Mouse (Mus musculus) neural tube, embryonic 10.5 days (tissue): ENCODE measurements around the gene Zfp410.

Source experiments
- DNase-seq: peaks from one replicate; pipeline ENCODE4 v3.0.0-alpha.2; 2017; ENCODE audit warnings: low spot score; ENCODE audit errors: extremely low spot score

The Zfp410 gene

DNA sequence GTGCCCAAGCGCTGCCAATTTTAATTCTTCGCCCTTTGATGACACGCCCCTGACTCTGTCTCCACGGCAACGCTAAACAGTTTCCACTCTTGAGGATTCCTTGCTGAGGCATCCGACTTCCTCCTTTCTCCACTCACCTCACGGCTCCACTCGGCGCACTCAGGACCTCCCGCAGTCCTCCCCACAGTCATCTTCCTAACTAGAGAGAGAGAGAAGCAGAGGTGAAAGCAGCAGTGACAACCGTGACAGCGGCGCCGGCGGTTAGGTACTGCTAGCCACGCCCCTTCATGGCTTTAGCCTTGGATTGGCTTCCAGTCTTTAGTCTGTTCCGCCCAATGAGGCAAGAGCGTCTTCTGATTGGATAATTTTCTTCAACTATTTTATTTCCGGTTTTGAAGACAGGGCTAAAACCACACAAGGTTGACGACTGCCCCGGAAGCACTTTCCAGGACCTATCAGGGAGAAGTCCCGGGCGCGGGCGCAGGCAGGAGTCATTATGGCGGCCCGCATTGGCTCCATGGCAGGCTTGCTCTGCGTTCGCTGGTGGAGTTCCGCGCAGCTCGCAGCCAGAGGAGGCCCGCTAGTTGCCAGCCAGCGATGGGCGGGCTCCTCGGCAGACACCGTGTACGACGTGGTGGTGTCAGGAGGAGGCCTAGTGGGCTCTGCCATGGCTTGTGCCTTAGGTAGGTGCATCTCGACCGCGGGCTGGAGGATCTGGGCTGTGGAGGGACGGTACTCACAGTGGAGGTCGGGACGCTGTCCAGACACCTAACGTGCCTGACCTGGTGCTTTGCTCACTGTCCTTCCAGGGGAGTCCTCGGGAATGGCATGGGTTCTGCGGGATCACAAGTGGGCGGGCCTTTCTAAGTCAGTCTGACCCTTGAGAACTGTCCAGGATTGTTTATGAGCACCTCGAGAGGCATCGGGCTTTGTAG lies 45.2 kb downstream of the Zfp410 start, which contains the start of the genes Coq6 and Fam161b:
TSS of gene Coq6 (plus strand) at position 103 of the 935 bp plus-strand sequence.
TSS of gene Fam161b (minus strand) at position 279 of the 935 bp plus-strand sequence.
- DNase-seq, result peak; percentile 90

DNA sequence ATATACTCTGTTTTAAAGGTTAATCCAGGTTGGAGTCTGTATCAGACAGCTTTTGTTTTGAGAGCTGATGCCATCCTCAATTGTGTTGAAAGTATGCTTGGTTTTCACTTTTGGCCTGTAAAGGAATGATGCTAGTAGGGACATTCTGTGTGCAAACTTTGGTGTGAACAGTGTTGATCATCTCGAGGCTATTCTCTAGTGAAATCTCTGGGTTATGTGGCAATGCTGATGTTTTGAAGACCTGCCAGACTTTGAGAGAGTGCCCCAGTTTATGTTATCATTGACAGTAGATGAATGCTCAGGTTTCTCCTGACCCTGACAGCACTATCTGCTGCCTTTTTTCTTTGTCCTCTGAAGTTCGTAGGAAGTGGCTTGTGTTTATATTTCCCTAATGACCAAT lies 46.2 kb downstream of the Zfp410 start:
- DNase-seq, result no peak

DNA sequence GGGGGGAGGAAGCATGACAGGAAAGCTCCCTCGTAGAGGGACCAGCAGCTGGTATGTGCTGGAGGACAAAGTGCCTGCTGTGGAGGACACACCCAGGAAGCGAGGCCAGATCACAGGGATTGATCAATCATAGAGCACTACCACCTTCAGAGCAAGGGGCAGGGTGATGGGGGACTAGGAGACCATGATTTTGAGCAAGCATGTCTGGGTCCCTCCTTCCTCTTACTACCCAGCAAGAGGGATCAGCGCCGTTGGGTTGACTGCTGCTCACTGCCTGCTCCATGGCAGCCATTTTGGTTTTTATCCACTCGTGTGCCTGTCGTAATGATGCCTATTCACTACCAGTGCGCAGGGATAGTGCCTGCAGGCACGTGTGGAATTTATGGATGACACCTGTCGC lies 47.6 kb downstream of the Zfp410 start:
- no peak for DNase-seq

DNA sequence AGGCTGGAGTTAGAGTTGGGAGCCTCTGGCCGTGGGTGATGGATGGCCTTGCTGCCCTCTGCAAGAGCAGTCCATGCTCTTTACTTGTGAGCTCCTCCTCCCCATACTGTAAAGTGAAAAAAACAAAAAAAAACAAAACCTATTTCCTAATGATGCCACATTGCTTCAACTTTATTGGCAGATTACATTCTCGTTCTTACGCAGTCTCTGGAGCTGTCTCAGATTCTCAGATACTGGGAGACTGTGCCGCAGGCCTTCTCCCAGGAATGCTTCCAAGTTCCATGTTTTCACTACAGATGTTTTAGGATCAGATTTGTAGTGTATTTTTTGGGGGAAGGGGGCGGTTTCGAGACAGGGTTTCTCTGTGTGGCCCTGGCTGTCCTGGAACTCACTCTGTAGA lies 48.5 kb downstream of the Zfp410 start:
- DNase-seq, result no peak

DNA sequence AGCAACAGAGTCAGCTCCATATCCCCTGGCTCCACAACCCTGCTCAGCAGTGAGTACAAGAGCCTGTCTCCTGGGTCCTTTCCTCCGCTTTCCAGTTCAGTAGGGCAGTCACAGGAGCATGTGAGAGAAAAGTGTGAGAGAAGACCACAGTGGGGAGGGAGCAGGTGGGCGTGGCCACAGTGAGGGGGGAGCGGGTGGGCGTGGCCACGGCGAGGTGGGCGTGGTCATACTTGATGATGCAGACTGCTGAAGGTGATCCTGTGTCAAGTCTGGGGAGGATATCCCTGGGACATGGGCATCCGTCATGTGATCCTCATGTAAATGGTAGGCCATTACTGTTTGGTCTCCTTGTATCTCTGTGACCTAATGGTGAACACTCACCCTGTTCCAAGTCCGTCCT lies 50.3 kb downstream of the Zfp410 start:
- DNase-seq, result no peak

DNA sequence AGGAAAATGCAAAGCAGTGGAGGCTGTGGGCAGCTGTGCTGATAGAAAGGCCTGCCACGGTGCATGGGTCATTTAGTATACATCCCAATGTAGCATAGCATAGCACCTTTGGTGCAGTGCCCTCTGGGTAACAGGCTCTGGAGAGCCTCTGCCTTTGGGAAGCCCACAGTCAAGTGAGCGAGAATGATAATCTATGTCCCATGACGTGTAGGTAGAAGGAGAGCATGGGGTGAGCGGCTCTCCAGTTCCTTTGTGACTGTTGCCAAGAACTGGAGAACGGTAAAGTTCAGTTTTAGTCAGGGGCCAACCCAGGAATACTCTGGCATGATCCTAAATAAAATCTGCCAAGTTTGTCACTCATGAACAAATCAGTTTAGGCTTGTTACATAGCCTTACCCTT lies 55.0 kb downstream of the Zfp410 start:
- no peak for DNase-seq

DNA sequence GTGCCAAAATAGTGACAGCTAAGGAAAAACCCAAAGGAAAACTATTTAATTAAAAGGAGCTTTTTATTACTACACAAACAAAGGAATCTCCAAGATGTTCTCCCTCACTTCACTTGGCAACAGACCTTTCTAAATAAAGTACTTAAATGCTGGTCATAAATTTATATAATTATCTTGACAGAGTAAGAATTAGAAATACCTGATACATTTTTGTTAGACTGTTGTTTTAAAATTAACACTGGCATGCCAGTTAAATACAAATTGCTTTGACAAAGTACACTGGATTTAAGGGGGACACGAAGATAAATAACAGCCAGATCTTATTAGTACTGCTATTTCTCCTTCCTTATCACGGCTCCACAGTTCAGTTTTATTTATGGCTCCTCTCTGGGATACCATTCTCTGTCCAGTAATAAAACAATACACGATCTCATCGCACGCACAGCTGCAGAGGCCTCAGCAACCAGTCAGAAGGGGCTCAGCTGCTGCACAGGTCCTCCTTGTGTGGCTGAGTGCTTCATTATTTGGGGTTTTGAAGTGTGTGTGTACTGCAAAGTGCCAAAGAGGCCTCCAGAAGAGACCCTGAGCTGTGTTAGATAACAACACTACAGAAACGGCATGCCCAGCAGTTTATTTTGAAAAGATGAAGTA lies 57.3 kb downstream of the Zfp410 start:
- no peak for DNase-seq

DNA sequence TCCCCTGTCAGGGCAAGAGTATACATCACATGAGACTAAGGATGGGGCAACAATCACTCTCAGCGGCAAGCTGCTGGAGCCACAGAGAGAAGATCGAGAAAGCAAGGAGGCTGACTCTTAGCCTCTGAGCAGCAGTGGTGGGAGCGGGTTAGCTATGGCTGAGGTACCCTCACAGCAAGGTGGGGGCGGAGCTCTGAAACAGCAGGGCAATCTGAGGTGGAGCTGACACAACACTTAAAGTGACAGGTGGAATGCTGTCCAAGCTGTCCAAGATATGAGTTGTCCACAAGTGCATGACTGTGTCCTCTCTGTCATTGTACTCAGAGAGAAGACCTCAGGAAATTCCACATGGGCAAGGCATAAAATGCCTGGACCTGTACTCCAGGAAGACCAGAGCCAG lies 65.7 kb downstream of the Zfp410 start:
- DNase-seq, result no peak

DNA sequence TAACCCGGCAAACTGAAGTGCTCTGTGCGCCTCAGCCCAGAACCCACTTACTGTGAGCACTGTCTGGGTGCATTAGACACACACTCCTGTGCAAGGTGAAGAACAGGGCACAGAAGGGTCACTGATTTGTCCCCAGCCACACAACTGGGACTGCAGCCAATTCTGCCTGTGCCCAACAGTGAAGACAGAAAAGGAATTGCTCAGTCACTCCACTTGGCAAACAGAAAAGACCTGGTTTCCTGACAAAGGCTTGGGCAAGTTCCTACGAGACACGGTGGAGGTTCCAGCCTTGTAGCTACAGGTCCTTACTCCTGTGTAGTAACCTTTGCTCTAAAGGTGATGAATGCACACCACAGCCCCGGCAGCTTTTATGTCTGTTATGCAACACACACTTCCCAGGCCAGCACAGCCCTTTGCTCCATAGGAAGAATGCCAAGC lies 68.0 kb downstream of the Zfp410 start:
- DNase-seq, result no peak

DNA sequence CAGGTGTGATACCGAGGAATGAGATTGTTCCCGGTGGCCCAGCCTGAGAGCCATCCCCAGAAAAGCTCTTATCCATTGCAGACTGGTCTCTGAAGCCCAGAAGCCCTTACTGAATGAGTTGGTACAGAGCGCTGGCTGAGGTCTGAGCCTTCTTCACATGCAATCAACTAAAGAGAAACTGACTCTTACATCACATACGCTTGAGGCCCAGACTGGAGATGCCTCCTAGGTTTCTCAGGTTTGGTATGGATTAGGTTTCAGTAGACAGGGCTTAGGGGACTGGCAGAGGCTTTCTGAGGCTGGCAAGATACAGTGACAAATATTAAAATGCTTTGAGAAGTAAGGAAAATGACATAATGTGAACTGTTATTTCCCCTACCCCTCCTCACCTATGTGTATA lies 68.8 kb downstream of the Zfp410 start:
- no peak for DNase-seq

DNA sequence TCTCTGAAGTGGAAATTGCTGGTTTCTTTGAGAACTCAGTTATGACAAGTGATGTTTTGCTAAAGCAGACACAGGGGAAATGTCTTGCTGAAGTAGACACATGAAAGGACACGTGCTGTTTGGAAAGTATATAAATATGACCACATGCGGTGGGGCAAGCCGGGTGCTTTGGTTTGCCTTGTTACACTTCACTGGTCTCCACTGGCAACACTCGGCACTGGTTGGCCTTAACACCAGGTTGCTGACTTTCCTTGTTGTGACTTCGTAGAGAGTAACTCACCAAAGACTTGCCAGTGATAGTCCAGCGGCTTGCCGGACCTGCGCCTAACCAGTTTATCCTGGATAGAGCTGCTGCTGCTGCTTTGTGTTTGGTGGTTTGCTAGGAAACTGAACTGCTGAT lies 71.4 kb downstream of the Zfp410 start:
- no peak for DNase-seq

DNA sequence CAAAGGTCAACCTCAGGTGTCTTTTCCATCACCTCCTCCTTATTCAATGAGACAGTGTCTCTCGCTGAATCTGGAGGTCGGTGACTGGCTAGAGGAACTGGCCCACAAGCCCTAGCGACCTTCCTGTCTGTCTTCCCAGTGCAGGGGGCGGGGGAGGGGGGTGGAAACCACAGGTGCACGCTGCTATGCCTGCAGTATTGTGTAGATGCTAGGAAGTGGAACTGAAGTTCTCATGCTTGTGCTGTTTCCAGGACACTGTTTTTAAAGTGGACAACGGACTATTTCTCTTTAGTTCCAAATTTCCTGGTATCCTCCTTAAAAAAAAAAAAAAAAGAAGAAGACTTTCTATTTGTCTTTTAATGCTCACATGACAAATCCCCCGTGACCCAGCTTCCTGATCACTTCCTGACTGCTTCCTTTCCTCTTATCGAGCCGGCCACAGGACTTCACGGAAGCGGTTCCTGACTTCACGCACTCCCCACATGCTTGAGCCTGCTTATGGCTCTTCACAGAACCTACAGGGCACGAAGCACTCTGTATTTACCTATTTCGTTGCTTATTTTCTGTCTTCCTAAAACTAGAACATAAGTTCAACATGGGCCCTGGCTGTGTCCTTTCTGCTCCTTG lies 72.2 kb downstream of the Zfp410 start:
- DNase-seq, result no peak

DNA sequence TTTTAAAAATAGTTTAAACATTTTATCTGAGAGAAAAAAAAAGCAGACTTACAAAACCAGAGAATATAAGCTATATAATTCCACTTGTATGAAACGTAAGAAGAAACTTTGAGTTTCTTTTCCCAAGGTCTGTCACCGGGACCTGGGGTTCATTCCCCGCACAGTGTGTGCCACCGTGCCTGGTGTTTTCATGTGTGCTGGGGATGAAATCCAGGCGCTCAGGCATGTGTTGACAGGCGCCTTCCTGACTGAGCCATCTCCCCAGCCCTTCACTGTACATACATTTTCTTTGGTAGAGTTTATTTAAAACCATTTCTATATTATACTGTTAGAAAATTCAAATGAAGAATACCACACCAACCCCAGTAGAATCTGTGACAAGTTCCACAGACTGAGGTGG lies 73.7 kb downstream of the Zfp410 start:
- no peak for DNase-seq

DNA sequence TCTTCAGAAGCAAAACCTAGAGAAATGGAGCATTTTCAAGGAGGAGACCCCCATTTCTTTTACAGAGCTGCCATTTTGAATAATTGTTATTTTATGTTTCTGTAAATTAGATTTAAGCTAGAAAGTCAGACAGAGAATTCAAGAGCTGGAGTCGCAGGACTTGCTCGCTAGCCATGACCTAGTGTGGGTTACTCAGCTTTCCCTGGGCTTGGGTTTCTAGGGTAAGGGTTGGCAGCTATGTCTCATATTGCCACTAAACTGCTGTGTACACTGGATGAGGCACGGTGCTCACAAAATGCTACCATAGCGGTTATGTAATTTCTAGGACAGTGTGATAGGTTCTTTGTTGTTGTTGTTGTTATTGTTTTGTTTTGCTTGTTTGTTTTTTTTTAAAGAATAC lies 76.0 kb downstream of the Zfp410 start:
- DNase-seq, result no peak
